Mouse (Mus musculus): ENCODE data around the gene Ctrb1.

- TF ChIP-seq EP300 (IDR thresholded peaks at IDR 0.05; ENCODE audit: low read depth) (no peak), CTCF (IDR thresholded peaks at IDR 0.05; ENCODE audit: low read depth) (no peak)
Observed at GRCm38 (mm10) chr8:111705222-111705621, 14.4 kb upstream of the Ctrb1 start.

Data from heart, postnatal 0 days (tissue).